Mouse (Mus musculus) cerebellum, adult 18-20 months (tissue): ENCODE results near the gene Ttc36.
"Not testable (repeated sequence)": the region's sequence is repeated elsewhere in the genome, so short reads cannot be mapped to it uniquely, and the experiment has no call there.

Experiments
- DNase-seq, 2 experiments: peaks; one replicate each; pipeline ENCODE4 v3.0.0; 2021

Ttc36 gene

DNA sequence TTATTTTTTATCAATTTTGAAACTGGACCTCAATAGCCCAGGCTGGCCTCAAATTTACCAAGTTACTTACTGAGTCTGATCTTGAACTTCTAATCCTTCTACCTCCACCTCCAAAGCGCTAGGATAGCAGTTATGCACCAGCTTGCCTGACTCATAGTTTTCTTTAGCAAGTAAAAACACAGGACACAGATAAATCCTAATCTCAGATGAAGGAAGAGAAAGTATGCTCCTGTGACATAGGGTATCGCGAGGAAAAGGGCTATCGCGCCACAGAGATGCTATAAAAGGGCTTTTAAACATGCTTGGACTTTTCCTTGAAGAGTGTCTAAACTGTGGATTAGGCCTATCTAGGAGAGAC, 30.5 kb downstream of the Ttc36 start:
- DNase-seq, result no peak

DNA sequence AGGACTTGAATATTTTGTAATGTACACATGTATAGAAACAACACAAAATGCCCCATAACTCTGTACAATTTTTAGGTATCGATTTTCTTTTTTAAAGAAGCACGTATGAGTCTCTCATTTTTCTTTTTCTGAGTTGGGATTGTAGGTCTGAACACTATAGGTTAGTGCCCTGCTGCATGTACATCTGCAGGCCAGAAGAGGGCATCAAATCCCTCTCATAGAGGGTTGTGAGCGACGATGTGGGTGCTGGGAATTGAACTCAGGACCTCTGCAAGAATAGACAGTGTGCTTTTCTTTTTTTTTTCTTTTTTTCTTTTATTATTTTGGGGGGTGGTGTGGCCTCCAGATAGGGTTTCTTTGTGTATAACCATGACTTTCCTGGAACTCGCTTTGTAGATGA, 31.5 kb downstream of the Ttc36 start:
- no peak for DNase-seq

DNA sequence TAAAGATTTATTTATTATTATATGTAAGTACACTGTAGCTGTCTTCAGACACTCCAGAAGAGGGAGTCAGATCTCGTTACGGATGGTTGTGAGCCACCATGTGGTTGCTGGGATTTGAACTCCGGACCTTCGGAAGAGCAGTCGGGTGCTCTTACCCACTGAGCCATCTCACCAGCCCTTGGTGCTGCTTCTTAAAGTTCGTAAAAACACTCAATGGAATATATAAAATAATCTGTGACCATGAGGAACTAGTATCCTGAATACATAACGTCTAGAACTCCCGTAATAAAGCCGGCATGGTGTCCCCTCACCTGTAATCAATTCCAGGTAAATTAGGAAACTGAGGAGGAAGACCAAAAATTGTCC, 34.9 kb downstream of the Ttc36 start:
- DNase-seq, result not testable (repeated sequence)

DNA sequence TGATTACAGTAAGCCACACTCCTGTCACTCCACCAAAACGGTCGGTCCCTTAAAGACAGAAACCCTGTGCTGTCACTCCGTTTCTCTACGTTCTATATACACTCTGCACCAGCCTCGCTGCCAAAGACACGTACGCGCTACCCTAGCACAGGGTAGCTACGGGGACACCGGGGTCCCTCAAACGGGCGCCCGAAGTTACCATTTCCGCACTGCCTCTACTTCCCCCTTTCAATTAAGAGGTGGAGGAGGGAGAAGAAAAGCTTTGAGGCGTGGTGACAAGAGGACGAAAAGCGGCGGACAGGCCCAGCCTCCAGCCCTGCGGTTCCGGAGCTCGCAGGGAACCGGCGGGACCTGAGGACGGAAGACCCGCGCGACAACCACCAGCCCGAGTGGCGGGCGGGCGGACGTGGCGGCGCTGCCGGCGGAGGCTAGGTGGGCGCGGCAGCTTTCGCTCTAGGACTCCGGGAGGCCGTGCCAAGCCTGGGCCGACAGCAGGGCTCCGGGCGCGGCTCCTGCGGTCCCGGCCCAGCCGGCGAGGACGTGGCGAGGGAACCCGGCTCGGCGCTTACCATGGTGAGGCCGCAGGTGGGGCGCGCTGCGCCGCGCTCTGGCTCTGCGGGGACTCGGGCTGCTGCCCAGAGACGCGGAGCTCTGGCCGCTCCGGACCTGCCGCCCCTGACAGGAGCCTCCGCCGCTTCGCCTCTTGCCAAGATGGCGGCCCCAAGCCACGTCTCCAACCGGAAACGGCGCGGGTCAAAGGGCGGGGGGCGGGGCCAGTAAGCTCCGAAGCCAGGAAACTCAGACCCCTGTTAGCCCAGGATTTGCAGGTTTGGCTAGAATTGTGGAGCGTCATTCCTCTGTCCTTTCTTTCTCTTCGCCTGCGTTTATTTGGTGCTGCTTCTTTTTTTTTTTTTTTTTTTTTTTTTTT, 35.5 kb downstream of the Ttc36 start, which contains the start of the genes Arcn1 and Ift46:
TSS of gene Arcn1 (minus strand) at position 745 of the 928 bp plus-strand sequence.
TSS of gene Ift46 (plus strand) at position 808 of the 928 bp plus-strand sequence.
- DNase-seq, result peak; percentile 83 to 86

DNA sequence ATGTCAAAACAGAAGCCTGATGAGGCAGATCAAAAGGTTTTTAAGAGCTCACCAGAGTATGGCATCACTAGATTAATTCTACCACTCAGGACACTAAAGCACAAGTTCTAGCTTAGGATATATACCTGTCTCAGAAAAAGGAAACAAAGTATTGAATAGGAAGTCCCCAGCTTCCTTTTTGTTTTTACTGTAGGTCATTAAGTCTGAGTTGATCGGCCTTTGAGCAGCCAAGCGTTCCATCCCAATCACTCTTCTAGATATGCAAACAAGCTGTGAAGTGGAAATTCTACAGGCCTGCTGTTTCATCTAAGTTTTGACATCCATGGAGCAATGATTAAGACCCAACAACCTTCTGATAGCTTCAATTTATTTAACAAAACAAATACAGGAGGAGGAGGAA, 42.0 kb downstream of the Ttc36 start:
- no peak for DNase-seq
